ENCODE assay signal across 15 mouse cellular contexts in genomic region chr14:96553668-96554067, GRCm38 (mm10). TPM values are rescaled to one million over a fixed set of nuclear protein-coding genes. Genes with fewer than 3 reads are reported as not detected.
A peak's percentile ranks its signal among the peaks of the same experiment; 100 is the strongest.
DNase-seq lines count a peak whose midpoint lies in the region.
"Had no signal": no experiment of that assay in that cellular context is flagged by ENCODE, and none has a peak within 500 bp of the region (broad histone marks: within the 10 kb centered on the region; RNA-seq: fewer than 3 reads in every experiment).

No protein-coding gene starts in this region.

- intact Hi-C loops in left cerebral cortex, postnatal 25 days (cut with DNase I): no loop called here
- intact Hi-C loops in left cerebral cortex, postnatal 4 days (cut with DNase I): no loop called here

- peak; percentile 3 to 55 for DNase-seq in left cerebral cortex, postnatal 25 days (ENCODE audit: low spot score in 2 of 2)
- DNase-seq in left cerebral cortex, postnatal 4 days: no peak
- peak; percentile 45 for DNase-seq in brain, adult 2 months (ENCODE audit: low read depth, low spot score)
- peak; percentile 17 for DNase-seq in telencephalon, adult 2 months (ENCODE audit: low read depth, low spot score)
- DNase-seq in heart, adult 11 months: no peak
- DNase-seq: adrenal gland, adult 2 months; adrenal gland, postnatal 10 days; adrenal gland, postnatal 25 days; cerebellum, adult 11-12 months; cerebellum, adult 2 months; cerebellum, adult 9-10 months; cerebellum, postnatal 10 days; cerebellum, postnatal 25 days had no signal

RNA-seq across cellular contexts. Expression of gene Klhl1, which starts 34.8 kb away (rescaled TPM):
- total RNA-seq in left cerebral cortex, postnatal 25 days (2021): 1 to 10 TPM; 2.4 to 2.9 TPM
- 10 to 100 TPM; 12.4 to 15.5 TPM for total RNA-seq in left cerebral cortex, postnatal 4 days (2021)
- total RNA-seq: adrenal gland, adult 2 months; adrenal gland, postnatal 10 days; adrenal gland, postnatal 25 days; ES-E14; MEL had no signal

Comparison
In these comparisons a context has a peak if more than half of its experiments do, and no peak if none do; other contexts are left out.
1. DNase-seq: peak in left cerebral cortex, postnatal 25 days (2 of 2), brain, adult 2 months (single experiment) and telencephalon, adult 2 months (single experiment); none in left cerebral cortex, postnatal 4 days (single experiment) and heart, adult 11 months (single experiment).